Mouse (Mus musculus) G1E (cell line): Measurements from ENCODE around the gene Khdc3. TPM values are rescaled to one million over a fixed set of nuclear protein-coding genes. Genes with fewer than 3 reads are reported as not detected.
"Not testable (repeated sequence)": the region's sequence is repeated elsewhere in the genome, so short reads cannot be mapped to it uniquely, and the experiment has no call there.

Experiments
- ATAC-seq: 2 replicates; pipeline ENCODE4 v1.8.0; 2016; ENCODE audit warnings: mild to moderate bottlenecking; ENCODE audit not compliant: insufficient number of reproducible peaks, poor library complexity, low FRiP score, severe bottlenecking; ENCODE audit errors: extremely low read depth
- DNase-seq: peaks from one replicate; pipeline ENCODE4 v3.0.0; 2012; ENCODE audit warnings: low spot score
- H3K27me3 ChIP-seq: 2 replicates; pipeline ENCODE4 v1.6.1; 2012; ENCODE audit warnings: mild to moderate bottlenecking, low read length, inconsistent platforms; ENCODE audit not compliant: insufficient read depth
- H3K36me3 ChIP-seq: replicated peaks from 2 replicates; pipeline ENCODE3; 2012; ENCODE audit warnings: mild to moderate bottlenecking, inconsistent platforms
- H3K4me1 ChIP-seq: 2 replicates; pipeline ENCODE4 v1.6.1; 2012; ENCODE audit warnings: low read depth, low read length, inconsistent platforms, mixed read lengths; ENCODE audit not compliant: insufficient read depth
- H3K4me3 ChIP-seq: 2 replicates; pipeline ENCODE4 v1.5.1; 2012; ENCODE audit warnings: low read depth, mild to moderate bottlenecking, inconsistent platforms, low read length, moderate library complexity, mixed read lengths
- H3K9me3 ChIP-seq: replicated peaks from 2 replicates; pipeline ENCODE4 v1.6.1; 2012; ENCODE audit warnings: inconsistent platforms
- CTCF ChIP-seq: IDR thresholded peaks from 2 replicates; pipeline ENCODE4 v1.5.1; 2012; ENCODE audit warnings: low read depth, low read length, inconsistent platforms, mixed read lengths
- GATA1 ChIP-seq: IDR thresholded peaks from 2 replicates; pipeline ENCODE4 v1.6.1; 2012; ENCODE audit warnings: borderline replicate concordance, low read length, inconsistent platforms, mixed read lengths
- GATA2 ChIP-seq: IDR thresholded peaks from 2 replicates; pipeline ENCODE4 v1.6.1; 2012; ENCODE audit warnings: low read depth, low read length, inconsistent platforms, borderline replicate concordance
- POLR2AphosphoS5 ChIP-seq: IDR thresholded peaks from 2 replicates; pipeline ENCODE4 v1.6.1; 2012; ENCODE audit warnings: low read depth, low read length, inconsistent platforms; ENCODE audit not compliant: insufficient replicate concordance
- TAL1 ChIP-seq: conservative IDR thresholded peaks from 2 replicates; pipeline ENCODE4 v1.6.1; 2012; ENCODE audit warnings: low read depth, low read length, inconsistent platforms, mixed read lengths
- polyA plus RNA-seq: library from polyadenylated mRNA; stranded (reverse); fragments of >175 nt; gene quantifications from 2 replicates; pipeline ENCODE4 v1.2.3, GENCODE M21; 2012
- total RNA-seq, 2 experiments: library from RNA; stranded (forward) in 1 of 2; stranded (reverse) in 1 of 2; fragments of 200-1000 nt in 1 of 2; fragments of >200 nt in 1 of 2; fragmentation: Nextera tagmentation in 1 of 2; gene quantifications; 2 replicates each; pipeline ENCODE4 v1.2.3; 2014 to 2017

Gene Khdc3
- total and polyA plus RNA-seq, 3 experiments: 0.05 to 0.98 TPM; not detected in 1

DNA sequence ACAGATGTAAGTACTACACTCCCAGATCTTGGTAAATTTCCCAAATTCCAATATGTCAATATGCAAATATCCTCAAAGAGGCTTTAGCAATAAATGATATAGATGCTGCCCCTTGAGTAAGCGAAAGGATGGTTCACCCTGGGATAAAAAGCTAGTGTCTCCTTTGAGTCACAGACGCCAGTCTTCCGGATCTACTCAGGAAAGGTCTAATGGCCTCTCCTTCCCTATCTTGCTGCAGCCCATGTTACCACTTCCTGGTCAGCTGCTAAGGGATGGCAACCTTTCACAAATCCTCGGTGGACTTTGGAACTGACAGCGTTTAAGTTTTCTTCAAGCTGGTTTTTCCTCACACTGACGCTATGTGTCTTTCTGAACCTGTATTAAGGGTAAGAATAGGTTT is 32.9 kb upstream of the Khdc3 start:
- no peak for TF ChIP-seq GATA1
- TF ChIP-seq TAL1: no peak
- no peak for TF ChIP-seq CTCF
- TF ChIP-seq GATA2: no peak
- no peak for TF ChIP-seq POLR2AphosphoS5
- H3K4me1 ChIP-seq: peaks cover 6% of the 10 kb centered on the region; the same call in 1 of the 2 replicates
- H3K9me3 ChIP-seq: no peaks in the 10 kb centered on the region
- H3K27me3 ChIP-seq: no peaks in the 10 kb centered on the region
- peaks cover 4% of the 10 kb centered on the region for H3K36me3 ChIP-seq
- ATAC-seq (no peak), DNase-seq (no peak)
- no peak overlapping the region for H3K4me3 ChIP-seq

- no peak for DNase-seq
- TF ChIP-seq CTCF (no peak), TAL1 (no peak), GATA1 (no peak), POLR2AphosphoS5 (no peak), GATA2 (no peak)
- peak; percentile 40; the same call in 1 of the 2 replicates for ATAC-seq
- no peaks in the 10 kb centered on the region for H3K9me3 ChIP-seq
- peaks cover 10% of the 10 kb centered on the region for H3K36me3 ChIP-seq
- H3K27me3 ChIP-seq: no peaks in the 10 kb centered on the region
- no peak overlapping the region for H3K4me3 ChIP-seq
- H3K4me1 ChIP-seq: peaks cover 6% of the 10 kb centered on the region; the same call in 1 of the 2 replicates
These were observed 30.5 kb upstream of the Khdc3 start for GRCm38 (mm10) chr9:73070971-73071659.

DNA sequence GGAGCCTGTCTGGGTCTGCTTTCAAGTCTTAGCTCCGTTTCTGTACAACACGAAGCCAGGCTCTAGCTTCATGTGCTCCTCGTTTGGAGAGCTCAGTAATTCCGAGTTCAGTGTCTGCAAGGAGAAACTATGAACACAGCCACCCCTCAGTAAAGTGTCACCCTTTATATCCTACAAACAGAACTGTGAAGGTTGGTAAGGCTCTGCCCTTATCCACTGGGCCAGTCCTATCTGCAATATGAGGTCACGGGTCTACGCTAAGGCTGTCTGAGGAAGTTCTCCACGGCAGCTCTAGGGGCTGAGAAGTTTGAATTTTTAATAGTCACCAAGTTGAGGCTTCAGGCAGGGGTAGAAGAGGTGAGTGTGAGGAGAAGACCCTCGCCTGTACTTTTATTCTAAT is 29.2 kb upstream of the Khdc3 start:
- DNase-seq (no peak), ATAC-seq (no peak)

DNA sequence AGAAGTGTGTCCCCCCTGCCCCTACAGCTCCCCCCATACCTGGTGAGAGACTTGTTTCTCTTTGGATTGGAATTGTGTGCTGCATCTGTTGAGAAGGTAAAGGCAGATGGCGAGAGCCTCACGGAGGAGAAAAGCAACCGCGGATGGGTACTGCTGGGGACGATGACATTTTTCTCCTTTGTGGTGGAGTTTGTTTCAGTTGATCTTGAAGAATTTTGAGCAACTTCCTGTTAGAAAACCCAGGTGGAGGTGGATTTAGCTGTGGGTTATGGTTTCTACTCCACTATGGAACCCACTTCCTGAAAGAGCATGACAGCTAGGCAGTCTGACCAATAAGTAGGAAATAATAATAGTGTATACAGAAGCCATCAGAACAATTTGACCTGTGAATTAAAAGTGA is 28.5 kb upstream of the Khdc3 start:
- Histone ChIP-seq H3K4me1 (peaks cover 6% of the 10 kb centered on the region; the same call in 1 of the 2 replicates), H3K4me3 (no peak overlapping the region), H3K27me3 (no peaks in the 10 kb centered on the region), H3K36me3 (peaks cover 22% of the 10 kb centered on the region), H3K9me3 (no peaks in the 10 kb centered on the region)
- no peak for ATAC-seq
- no peak for DNase-seq
- TF ChIP-seq CTCF (no peak), TAL1 (no peak), POLR2AphosphoS5 (no peak), GATA2 (no peak), GATA1 (no peak)

More for the DNA sequence above, 29.2 kb upstream of the Khdc3 start:
- Histone ChIP-seq H3K9me3 (no peaks in the 10 kb centered on the region), H3K27me3 (no peaks in the 10 kb centered on the region), H3K4me3 (no peak overlapping the region), H3K4me1 (peaks cover 6% of the 10 kb centered on the region; the same call in 1 of the 2 replicates), H3K36me3 (peaks cover 22% of the 10 kb centered on the region)
- TF ChIP-seq GATA2 (no peak), TAL1 (no peak), CTCF (no peak), GATA1 (no peak), POLR2AphosphoS5 (no peak)

- not testable (repeated sequence) for H3K27me3 ChIP-seq, H3K4me1 ChIP-seq, H3K9me3 ChIP-seq, ATAC-seq, H3K4me3 ChIP-seq, DNase-seq
- peaks cover 28% of the 10 kb centered on the region for H3K36me3 ChIP-seq
These were observed 22.3 kb upstream of the Khdc3 start for GRCm38 (mm10) chr9:73079349-73079748.

- ATAC-seq (no peak), DNase-seq (no peak)
- Histone ChIP-seq H3K36me3 (peaks cover 29% of the 10 kb centered on the region), H3K9me3 (no peaks in the 10 kb centered on the region), H3K4me1 (no peaks in the 10 kb centered on the region), H3K27me3 (no peaks in the 10 kb centered on the region), H3K4me3 (no peak overlapping the region)
- TF ChIP-seq GATA1 (no peak), CTCF (no peak), TAL1 (no peak), GATA2 (no peak), POLR2AphosphoS5 (no peak)
These were observed 21.8 kb upstream of the Khdc3 start for GRCm38 (mm10) chr9:73079801-73080325.
